Mouse (Mus musculus) heart, adult 2 months (tissue): ENCODE measurements around the gene Them7.

ENCODE experiments used
- CTCF ChIP-seq: fragments of 200-600 bp; IDR thresholded peaks from 2 replicates; pipeline ENCODE4 v1.8.1; 2022; ENCODE audit warnings: antibody characterized with exemption, mild to moderate bottlenecking, moderate library complexity
- EP300 ChIP-seq: fragments of 200-500 bp; IDR thresholded peaks from 2 replicates; pipeline ENCODE4 v1.6.1; 2011; ENCODE audit warnings: low read depth, low read length, control low read depth; ENCODE audit not compliant: insufficient read depth
- POLR2A ChIP-seq: fragments of 200-500 bp; IDR thresholded peaks from 2 replicates; pipeline ENCODE4 v1.6.1; 2011; ENCODE audit warnings: mild to moderate bottlenecking, low read depth, low read length, control low read depth; ENCODE audit not compliant: insufficient read depth

DNA sequence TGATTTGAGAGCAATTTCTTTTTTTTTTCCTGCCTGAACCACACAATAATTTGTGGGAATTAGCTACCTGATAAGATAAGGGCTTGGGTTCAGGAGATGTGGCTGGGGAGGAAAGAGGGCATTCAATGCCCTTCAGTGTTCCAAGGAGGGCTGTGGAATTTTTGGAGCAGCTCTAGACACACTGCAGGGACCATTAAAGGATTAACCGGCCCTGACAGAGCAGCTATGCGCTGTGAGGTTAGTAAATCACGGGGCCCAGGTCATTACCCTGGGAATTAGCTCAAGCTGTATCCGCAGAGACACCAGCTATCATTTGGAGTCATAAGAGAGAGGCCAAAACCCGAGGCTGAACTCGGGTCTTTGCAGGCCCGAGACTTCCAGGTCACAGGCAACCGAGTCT, 24.0 kb upstream of the Them7 start:
- TF ChIP-seq CTCF (no peak), POLR2A (no peak), EP300 (no peak)
